Mouse (Mus musculus): Measurements from ENCODE around the gene Pisd. TPM values are rescaled to one million over a fixed set of nuclear protein-coding genes. Genes with fewer than 3 reads are reported as not detected.
"Not testable (repeated sequence)": the region's sequence is repeated elsewhere in the genome, so short reads cannot be mapped to it uniquely, and the experiment has no call there.

The Pisd gene
- polyA plus RNA-seq (2015; fragmentation: Nextera tagmentation; extraction: Ambion mirVana) = 110 and 114 TPM in 2 replicates

GRCm38 (mm10) chr5:32785313-32785915, at the start of gene Pisd:
Gene Pisd, minus strand, starts transcription at chr5:32785646.
- peak within 1 kb of the TSS; percentile 72 for H3K4me2 ChIP-seq (ENCODE audit: low read depth, low read length)
- peak within 1 kb of the TSS; percentile 88 for H3K4me3 ChIP-seq (ENCODE audit: low read length)
- ATAC-seq = peak; percentile 100
- H3K9me3 ChIP-seq (ENCODE audit: control insufficient read depth, low read length) = no peaks in the 10 kb centered on the region
- peak within 1 kb of the TSS; percentile 48; the same call in 1 of the 2 replicates for H3K27ac ChIP-seq (ENCODE audit: low read length)
- WGBS = under 1% methylated on average over 52 of the region's 52 CpGs
- H3K4me1 ChIP-seq (ENCODE audit: control insufficient read depth, insufficient read depth, low read length) = peaks cover 4% of the 10 kb centered on the region
- H3K9ac ChIP-seq (ENCODE audit: low read depth, low read length) = peak within 1 kb of the TSS; percentile 83
- no peaks in the 10 kb centered on the region for H3K27me3 ChIP-seq (replicated peaks; ENCODE audit: control insufficient read depth, insufficient read depth, low read length)
- H3K36me3 ChIP-seq (ENCODE audit: control insufficient read depth, insufficient read depth, low read length) = no peaks in the 10 kb centered on the region

GRCm38 (mm10) chr5:32834497-32834896, 49.1 kb upstream of the Pisd start:
- no peaks in the 10 kb centered on the region for H3K9me3 ChIP-seq (ENCODE audit: control insufficient read depth, low read length)
- no peak overlapping the region for H3K9ac ChIP-seq (ENCODE audit: low read depth, low read length)
- no peak overlapping the region for H3K27ac ChIP-seq (ENCODE audit: low read length)
- no peak for ATAC-seq
- H3K36me3 ChIP-seq (ENCODE audit: control insufficient read depth, insufficient read depth, low read length) = peaks cover 7% of the 10 kb centered on the region
- no peaks in the 10 kb centered on the region for H3K27me3 ChIP-seq (replicated peaks; ENCODE audit: control insufficient read depth, insufficient read depth, low read length)
- no peak overlapping the region for H3K4me2 ChIP-seq (ENCODE audit: low read depth, low read length)
- H3K4me3 ChIP-seq (ENCODE audit: low read length) = no peak overlapping the region
- H3K4me1 ChIP-seq (ENCODE audit: control insufficient read depth, insufficient read depth, low read length) = no peaks in the 10 kb centered on the region
- 89% methylated on average over 1 of the region's 1 CpGs for WGBS

- Histone ChIP-seq H3K36me3 (ENCODE audit: control insufficient read depth, insufficient read depth, low read length) (peaks cover 13% of the 10 kb centered on the region; the same call in 1 of the 2 replicates), H3K4me2 (ENCODE audit: low read depth, low read length) (no peak overlapping the region)
Observed at GRCm38 (mm10) chr5:32830054-32830453, 44.6 kb upstream of the Pisd start.

GRCm38 (mm10) chr5:32828766-32829165, 43.3 kb upstream of the Pisd start:
- not testable (repeated sequence) for ATAC-seq; H3K9me3 ChIP-seq (ENCODE audit: control insufficient read depth, low read length); H3K9ac ChIP-seq (ENCODE audit: low read depth, low read length); H3K4me3 ChIP-seq (ENCODE audit: low read length); H3K27me3 ChIP-seq (replicated peaks; ENCODE audit: control insufficient read depth, insufficient read depth, low read length); H3K27ac ChIP-seq (ENCODE audit: low read length); H3K4me2 ChIP-seq (ENCODE audit: low read depth, low read length); H3K4me1 ChIP-seq (ENCODE audit: control insufficient read depth, insufficient read depth, low read length)
- H3K36me3 ChIP-seq (ENCODE audit: control insufficient read depth, insufficient read depth, low read length) = peaks cover 10% of the 10 kb centered on the region; the same call in 1 of the 2 replicates
- WGBS = 89% methylated on average over 1 of the region's 1 CpGs

More at GRCm38 (mm10) chr5:32830054-32830453, 44.6 kb upstream of the Pisd start:
- Histone ChIP-seq H3K4me1 (ENCODE audit: control insufficient read depth, insufficient read depth, low read length) (no peaks in the 10 kb centered on the region), H3K9ac (ENCODE audit: low read depth, low read length) (no peak overlapping the region), H3K27ac (ENCODE audit: low read length) (no peak overlapping the region), H3K9me3 (ENCODE audit: control insufficient read depth, low read length) (no peaks in the 10 kb centered on the region), H3K4me3 (ENCODE audit: low read length) (no peak overlapping the region), H3K27me3 (replicated peaks; ENCODE audit: control insufficient read depth, insufficient read depth, low read length) (no peaks in the 10 kb centered on the region)
- ATAC-seq = no peak
- WGBS = 83% methylated on average over 2 of the region's 2 CpGs

- H3K4me2 ChIP-seq (ENCODE audit: low read depth, low read length) = no peak within 1 kb of the TSS
- H3K36me3 ChIP-seq (ENCODE audit: control insufficient read depth, insufficient read depth, low read length) = peaks cover 10% of the 10 kb centered on the region; the same call in 1 of the 2 replicates
- no peak within 1 kb of the TSS for H3K27ac ChIP-seq (ENCODE audit: low read length)
- WGBS = 90% methylated on average over 7 of the region's 7 CpGs
- no peak within 1 kb of the TSS for H3K4me3 ChIP-seq (ENCODE audit: low read length)
- no peak for ATAC-seq
- no peak within 1 kb of the TSS for H3K9ac ChIP-seq (ENCODE audit: low read depth, low read length)
- no peaks in the 10 kb centered on the region for H3K27me3 ChIP-seq (replicated peaks; ENCODE audit: control insufficient read depth, insufficient read depth, low read length)
- H3K4me1 ChIP-seq (ENCODE audit: control insufficient read depth, insufficient read depth, low read length) = no peaks in the 10 kb centered on the region
- H3K9me3 ChIP-seq (ENCODE audit: control insufficient read depth, low read length) = no peaks in the 10 kb centered on the region
Observed at GRCm38 (mm10) chr5:32827009-32827408, 41.6 kb upstream of the Pisd start, which contains the start of gene Gm20671. Gene Gm20671, minus strand, starts transcription at chr5:32827109.

- H3K9me3 ChIP-seq (ENCODE audit: control insufficient read depth, low read length) = no peaks in the 10 kb centered on the region
- no peak for ATAC-seq
- no peak overlapping the region for H3K4me2 ChIP-seq (ENCODE audit: low read depth, low read length)
- no peaks in the 10 kb centered on the region for H3K4me1 ChIP-seq (ENCODE audit: control insufficient read depth, insufficient read depth, low read length)
- H3K4me3 ChIP-seq (ENCODE audit: low read length) = no peak overlapping the region
- no peak overlapping the region for H3K27ac ChIP-seq (ENCODE audit: low read length)
- no peak overlapping the region for H3K9ac ChIP-seq (ENCODE audit: low read depth, low read length)
- 0 out of 2 replicates have a peak, but pooled peaks cover 3% of the 10 kb centered on the region for H3K36me3 ChIP-seq (ENCODE audit: control insufficient read depth, insufficient read depth, low read length)
- no peaks in the 10 kb centered on the region for H3K27me3 ChIP-seq (replicated peaks; ENCODE audit: control insufficient read depth, insufficient read depth, low read length)
- 91% methylated on average over 8 of the region's 8 CpGs for WGBS
Observed at GRCm38 (mm10) chr5:32820471-32820870, 35.0 kb upstream of the Pisd start.

- WGBS = 93% methylated on average over 4 of the region's 4 CpGs
- ATAC-seq = no peak
- H3K36me3 ChIP-seq (ENCODE audit: control insufficient read depth, insufficient read depth, low read length) = peaks cover 6% of the 10 kb centered on the region; the same call in 1 of the 2 replicates
Observed at GRCm38 (mm10) chr5:32815396-32815795, 29.9 kb upstream of the Pisd start.

GRCm38 (mm10) chr5:32786454-32786853, 1.0 kb upstream of the Pisd start:
- H3K27ac ChIP-seq (ENCODE audit: low read length); H3K9me3 ChIP-seq (ENCODE audit: control insufficient read depth, low read length); H3K27me3 ChIP-seq (replicated peaks; ENCODE audit: control insufficient read depth, insufficient read depth, low read length); H3K4me1 ChIP-seq (ENCODE audit: control insufficient read depth, insufficient read depth, low read length); ATAC-seq; H3K4me3 ChIP-seq (ENCODE audit: low read length); H3K36me3 ChIP-seq (ENCODE audit: control insufficient read depth, insufficient read depth, low read length); H3K4me2 ChIP-seq (ENCODE audit: low read depth, low read length); H3K9ac ChIP-seq (ENCODE audit: low read depth, low read length): not testable (repeated sequence)
- WGBS = 54% methylated on average over 1 of the region's 1 CpGs

More at GRCm38 (mm10) chr5:32815396-32815795, 29.9 kb upstream of the Pisd start:
- no peaks in the 10 kb centered on the region for H3K27me3 ChIP-seq (replicated peaks; ENCODE audit: control insufficient read depth, insufficient read depth, low read length)
- H3K9me3 ChIP-seq (ENCODE audit: control insufficient read depth, low read length) = no peaks in the 10 kb centered on the region
- no peak overlapping the region for H3K9ac ChIP-seq (ENCODE audit: low read depth, low read length)
- no peaks in the 10 kb centered on the region for H3K4me1 ChIP-seq (ENCODE audit: control insufficient read depth, insufficient read depth, low read length)
- no peak overlapping the region for H3K4me2 ChIP-seq (ENCODE audit: low read depth, low read length)
- H3K27ac ChIP-seq (ENCODE audit: low read length) = no peak overlapping the region
- H3K4me3 ChIP-seq (ENCODE audit: low read length) = no peak overlapping the region

- Histone ChIP-seq H3K36me3 (ENCODE audit: control insufficient read depth, insufficient read depth, low read length) (no peaks in the 10 kb centered on the region), H3K4me3 (ENCODE audit: low read length) (peak overlapping the region; percentile 88), H3K27me3 (replicated peaks; ENCODE audit: control insufficient read depth, insufficient read depth, low read length) (no peaks in the 10 kb centered on the region), H3K4me2 (ENCODE audit: low read depth, low read length) (peak overlapping the region; percentile 72), H3K27ac (ENCODE audit: low read length) (no peak overlapping the region), H3K4me1 (ENCODE audit: control insufficient read depth, insufficient read depth, low read length) (peaks cover 4% of the 10 kb centered on the region), H3K9me3 (ENCODE audit: control insufficient read depth, low read length) (no peaks in the 10 kb centered on the region), H3K9ac (ENCODE audit: low read depth, low read length) (peak overlapping the region; percentile 83)
- ATAC-seq = no peak
- WGBS = 19% methylated on average over 5 of the region's 5 CpGs
Observed at GRCm38 (mm10) chr5:32784726-32785125, 720 bp downstream of the Pisd start.
